Mouse (Mus musculus) forebrain, postnatal 0 days (tissue): Measurements from ENCODE around the gene Tjp2. TPM values are rescaled to one million over a fixed set of nuclear protein-coding genes. Genes with fewer than 3 reads are reported as not detected.
"Not testable (repeated sequence)": the region's sequence is repeated elsewhere in the genome, so short reads cannot be mapped to it uniquely, and the experiment has no call there.

Source experiments
- ATAC-seq: fragments of 200-750 bp; cut with Nextera tagmentation; 2 replicates; pipeline ENCODE4 v1.8.0; 2017; ENCODE audit warnings: mild to moderate bottlenecking, moderate library complexity
- DNase-seq: peaks from one replicate; pipeline ENCODE4 v3.0.0-alpha.2; 2015
- H3K27ac ChIP-seq: fragments of 300-500 bp; sonication (generic); 2 replicates; pipeline ENCODE4 v1.5.1; 2014; ENCODE audit warnings: low read depth, mild to moderate bottlenecking, antibody characterized with exemption, low read length, moderate library complexity, mixed read lengths
- H3K27me3 ChIP-seq: fragments of 300-500 bp; sonication (generic); 2 replicates; pipeline ENCODE4 v1.6.1; 2014; ENCODE audit warnings: mild to moderate bottlenecking, low read length, mixed read lengths; ENCODE audit not compliant: insufficient read depth
- H3K36me3 ChIP-seq: fragments of 300-500 bp; sonication (generic); 2 replicates; pipeline ENCODE4 v1.6.1; 2014; ENCODE audit warnings: mild to moderate bottlenecking, moderate library complexity; ENCODE audit not compliant: insufficient read depth
- H3K4me1 ChIP-seq: fragments of 300-500 bp; sonication (generic); 2 replicates; pipeline ENCODE4 v1.6.1; 2014; ENCODE audit warnings: antibody characterized with exemption; ENCODE audit not compliant: insufficient read depth
- H3K4me2 ChIP-seq: fragments of 300-500 bp; sonication (generic); 2 replicates; pipeline ENCODE4 v1.6.1; 2014; ENCODE audit warnings: low read depth, mild to moderate bottlenecking, moderate library complexity
- H3K4me3 ChIP-seq: fragments of 300-500 bp; sonication (generic); 2 replicates; pipeline ENCODE4 v1.5.1; 2014; ENCODE audit warnings: low read depth, low read length, mixed read lengths
- H3K9ac ChIP-seq: fragments of 300-500 bp; sonication (generic); 2 replicates; pipeline ENCODE4 v1.6.1; 2014; ENCODE audit warnings: mild to moderate bottlenecking
- H3K9me3 ChIP-seq: fragments of 300-500 bp; sonication (generic); 2 replicates; pipeline ENCODE4 v1.6.1; 2016; ENCODE audit warnings: low read length
- CTCF ChIP-seq: sonication (generic); IDR thresholded peaks from 2 replicates; pipeline ENCODE4 v1.5.1; 2016; ENCODE audit warnings: antibody characterized with exemption, control low read depth, low read depth
- WGBS: fragments of 180-500 bp; shearing (Covaris S2); extraction: QIAGEN DNeasy Blood & Tissue Kit; methylation state at CpG from one replicate; pipeline ENCODE4 v1.1.7; 2014; 5-methylcytosine and 5-hydroxymethylcytosine counted together
- polyA plus RNA-seq: library from polyadenylated mRNA; unstranded; fragments of >200 nt; fragmentation: Nextera tagmentation; extraction: Ambion mirVana; gene quantifications from 2 replicates; pipeline ENCODE4 v1.2.1, GENCODE M21; 2015
- total RNA-seq: library from RNA; depleted of rRNA; stranded (reverse); fragments of >200 nt; gene quantifications from 2 replicates; pipeline ENCODE4 v1.2.3, GENCODE M21; 2014

Gene Tjp2
- total and polyA plus RNA-seq, 2 experiments from 2014 or later = 8.8 to 15.5 TPM

DNA sequence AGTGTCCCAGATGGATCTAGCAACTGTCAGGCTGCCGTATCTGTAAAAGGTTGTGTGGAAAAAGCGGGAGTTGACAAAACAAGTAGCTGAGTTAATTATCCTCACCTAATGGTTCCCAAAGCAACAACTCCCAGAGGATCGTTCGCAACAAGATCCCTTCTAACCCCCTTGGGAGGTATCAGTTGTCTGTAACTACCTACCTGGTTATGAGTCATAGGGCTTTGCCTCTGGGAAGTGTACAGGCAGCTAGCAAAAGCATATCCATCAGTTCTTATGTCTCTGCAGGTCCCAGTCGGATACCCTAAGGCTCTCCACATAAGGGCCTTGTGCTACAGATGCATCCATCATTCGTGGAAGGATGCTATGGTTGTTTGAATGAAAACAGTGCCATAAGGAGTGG, 18.5 kb upstream of the Tjp2 start:
- TF ChIP-seq CTCF = no peak
- DNase-seq = no peak
- Histone ChIP-seq H3K9ac (no peak overlapping the region), H3K27ac (no peak overlapping the region), H3K4me2 (no peak overlapping the region), H3K4me3 (no peak overlapping the region), H3K27me3 (no peaks in the 10 kb centered on the region), H3K4me1 (no peaks in the 10 kb centered on the region), H3K9me3 (no peaks in the 10 kb centered on the region), H3K36me3 (no peaks in the 10 kb centered on the region)
- no peak for ATAC-seq
- WGBS = 86% methylated on average over 6 of the region's 6 CpGs

DNA sequence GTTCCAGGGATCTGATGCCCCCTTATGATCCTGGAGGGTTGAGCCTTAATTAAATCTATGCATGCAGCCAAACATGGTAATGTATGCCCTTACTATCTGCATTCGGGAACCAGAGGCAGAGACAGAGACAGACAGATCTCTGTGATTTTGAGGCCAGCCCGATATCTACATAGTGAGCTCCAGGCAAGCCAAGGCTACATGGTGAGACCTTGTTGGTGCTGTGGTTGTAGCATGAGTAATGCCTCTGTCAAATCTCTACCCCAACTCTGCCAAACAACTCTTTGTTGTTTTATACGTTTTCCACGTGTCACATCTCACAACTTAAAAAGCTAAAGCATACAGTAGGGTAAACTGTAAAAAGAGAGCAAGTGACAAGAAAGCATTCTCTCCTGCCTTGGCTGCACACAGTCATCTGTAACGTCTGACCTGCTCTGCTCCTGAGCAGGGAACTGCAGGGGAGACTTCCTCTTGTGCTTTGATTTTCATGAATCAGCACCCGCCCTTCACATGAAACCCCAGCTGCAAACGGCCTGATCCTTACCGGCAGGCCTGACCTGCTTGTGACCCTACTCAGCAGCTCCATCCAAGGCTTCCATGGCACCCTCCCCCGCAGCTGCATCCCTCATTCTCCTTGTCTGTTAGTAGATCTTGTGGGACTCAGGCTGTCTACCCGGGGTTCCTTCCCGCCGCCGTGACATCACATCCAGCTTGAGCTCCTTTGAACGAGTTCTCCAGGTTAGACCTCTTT, 17.1 kb upstream of the Tjp2 start:
- H3K36me3 ChIP-seq = no peaks in the 10 kb centered on the region
- no peak overlapping the region for H3K27ac ChIP-seq
- H3K27me3 ChIP-seq = no peaks in the 10 kb centered on the region
- H3K4me1 ChIP-seq = no peaks in the 10 kb centered on the region
- no peak overlapping the region for H3K4me2 ChIP-seq
- no peak overlapping the region for H3K9ac ChIP-seq
- H3K4me3 ChIP-seq = no peak overlapping the region
- ATAC-seq = no peak
- H3K9me3 ChIP-seq = no peaks in the 10 kb centered on the region
- WGBS = 44% methylated on average over 14 of the region's 14 CpGs
- TF ChIP-seq CTCF = no peak
- no peak for DNase-seq

DNA sequence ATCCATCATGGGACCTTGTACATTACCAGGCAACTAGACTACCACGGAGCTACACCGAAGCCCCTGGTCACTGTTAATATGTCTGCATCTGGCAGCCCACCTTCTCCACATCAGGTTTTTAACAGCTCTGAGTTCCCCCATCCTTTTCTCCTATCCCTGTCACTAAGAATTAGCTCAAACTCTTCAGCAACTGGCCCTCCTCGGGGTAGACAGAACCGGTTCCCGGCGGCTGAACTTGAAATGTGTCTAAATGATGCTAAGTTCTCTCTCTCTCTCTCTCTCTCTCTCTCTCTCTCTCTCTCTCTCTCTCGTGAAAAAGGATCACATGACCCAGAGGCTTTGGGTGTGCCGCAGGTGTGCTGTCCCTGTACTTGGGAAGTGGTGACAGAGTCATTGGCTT, 16.4 kb upstream of the Tjp2 start:
- Histone ChIP-seq H3K36me3 (no peaks in the 10 kb centered on the region), H3K9ac (no peak overlapping the region), H3K27ac (no peak overlapping the region), H3K27me3 (no peaks in the 10 kb centered on the region), H3K4me1 (no peaks in the 10 kb centered on the region), H3K4me3 (no peak overlapping the region), H3K4me2 (no peak overlapping the region), H3K9me3 (no peaks in the 10 kb centered on the region)
- 84% methylated on average over 8 of the region's 8 CpGs for WGBS
- no peak for TF ChIP-seq CTCF
- DNase-seq (no peak), ATAC-seq (no peak)

DNA sequence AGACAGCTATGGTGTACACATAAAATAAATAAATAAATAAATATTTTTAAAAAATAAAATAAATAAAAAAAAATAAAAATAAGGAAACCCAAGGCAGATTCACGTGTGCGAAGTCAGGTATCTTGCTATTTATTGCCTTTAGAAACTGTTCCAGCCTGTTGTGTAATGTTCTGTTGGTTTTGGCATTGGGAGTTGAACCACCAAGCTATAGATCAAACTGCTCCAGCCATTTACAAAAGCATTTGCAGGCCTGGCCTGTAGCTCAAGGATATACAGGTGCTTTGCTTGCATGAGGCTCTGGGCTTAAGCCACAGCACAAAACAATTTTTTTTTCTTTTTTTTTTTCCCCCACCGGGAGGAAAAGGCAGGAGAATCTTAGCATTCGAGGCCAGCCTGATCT, 13.2 kb upstream of the Tjp2 start:
- no peak for TF ChIP-seq CTCF
- Histone ChIP-seq H3K4me1 (no peaks in the 10 kb centered on the region), H3K27ac (no peak overlapping the region), H3K4me3 (no peak overlapping the region), H3K36me3 (no peaks in the 10 kb centered on the region), H3K27me3 (no peaks in the 10 kb centered on the region), H3K4me2 (no peak overlapping the region), H3K9me3 (no peaks in the 10 kb centered on the region), H3K9ac (no peak overlapping the region)
- no peak for DNase-seq
- no peak for ATAC-seq
- WGBS = 83% methylated on average over 4 of the region's 4 CpGs

DNA sequence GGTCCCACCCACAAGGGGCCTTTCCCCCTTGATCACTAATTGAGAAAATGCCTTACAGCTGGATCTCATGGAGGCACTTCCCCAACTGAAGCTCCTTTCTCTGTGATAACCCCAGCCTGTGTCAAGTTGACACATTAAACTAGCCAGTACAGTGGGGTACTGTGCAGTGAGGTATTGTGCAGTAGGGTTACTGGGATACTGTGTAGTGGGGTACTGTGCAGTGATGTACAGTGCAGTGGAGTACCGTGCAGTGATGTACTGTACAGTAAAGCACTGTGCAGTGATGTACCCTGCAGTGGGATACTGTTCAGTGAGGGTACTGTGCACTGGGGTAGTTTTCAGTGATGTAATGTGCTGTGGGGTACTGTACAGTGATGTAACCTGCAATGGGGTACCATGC, 7.5 kb upstream of the Tjp2 start:
- WGBS = 97% methylated on average over 1 of the region's 1 CpGs
- H3K9me3 ChIP-seq, H3K4me3 ChIP-seq, H3K36me3 ChIP-seq, H3K4me2 ChIP-seq, H3K27ac ChIP-seq, H3K9ac ChIP-seq, ATAC-seq, H3K27me3 ChIP-seq, H3K4me1 ChIP-seq, DNase-seq: not testable (repeated sequence)

DNA sequence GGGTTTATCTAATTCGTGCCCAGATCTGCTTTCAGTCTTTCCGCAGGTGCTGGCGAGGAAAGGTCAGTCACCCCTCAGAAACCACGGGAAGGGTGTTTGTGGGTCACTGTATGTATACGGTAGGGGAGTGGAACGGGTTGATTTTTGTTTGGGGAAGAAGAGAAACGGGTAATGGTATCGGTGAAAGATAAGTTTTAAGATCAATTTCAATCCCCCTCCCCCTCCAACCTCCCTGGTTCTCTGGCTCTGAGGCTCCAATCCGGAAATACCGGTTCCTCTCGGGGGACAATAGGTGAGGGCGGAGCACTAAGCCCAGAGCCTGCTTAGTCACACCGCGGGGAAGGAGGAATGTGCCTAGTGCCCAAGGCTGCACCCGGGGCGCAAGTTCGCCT, 471 bp upstream of the Tjp2 start:
- H3K27ac ChIP-seq = no peak overlapping the region
- no peak for TF ChIP-seq CTCF
- no peak for ATAC-seq

DNA sequence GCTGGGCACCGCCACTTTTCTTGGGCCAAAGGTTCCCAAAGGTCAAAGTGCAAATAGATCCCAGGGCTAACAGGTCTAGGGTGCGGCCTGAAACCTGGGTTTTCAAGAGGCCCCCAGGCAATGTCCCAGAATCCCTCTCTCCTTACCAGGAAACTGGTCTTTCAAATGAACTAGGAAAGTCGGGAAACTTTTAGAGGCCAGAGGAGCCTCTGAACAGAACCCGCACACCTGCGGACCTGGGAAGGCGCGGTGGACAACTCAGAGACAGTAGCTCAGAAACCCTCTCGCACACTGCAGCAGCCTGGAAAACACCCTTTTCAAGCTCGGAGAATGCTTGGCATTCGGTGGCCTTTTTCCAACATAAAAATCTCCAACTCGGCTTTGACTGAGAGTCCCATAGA, 979 bp downstream of the Tjp2 start:
- ATAC-seq (no peak), DNase-seq (no peak)
- Histone ChIP-seq H3K27ac (no peak overlapping the region), H3K4me2 (peak overlapping the region; percentile 88), H3K4me1 (peaks cover 2% of the 10 kb centered on the region; the same call in 1 of the 2 replicates), H3K36me3 (no peaks in the 10 kb centered on the region), H3K27me3 (peaks cover 21% of the 10 kb centered on the region), H3K9ac (no peak overlapping the region), H3K9me3 (no peaks in the 10 kb centered on the region), H3K4me3 (peak overlapping the region; percentile 49; the same call in 1 of the 2 replicates)
- TF ChIP-seq CTCF = no peak
- 23% methylated on average over 11 of the region's 11 CpGs for WGBS

More for the DNA sequence above, 471 bp upstream of the Tjp2 start:
- Histone ChIP-seq H3K4me1 (no peaks in the 10 kb centered on the region), H3K27me3 (peaks cover 21% of the 10 kb centered on the region), H3K9ac (no peak overlapping the region; the same call in 1 of the 2 replicates), H3K4me3 (peak overlapping the region; percentile 49), H3K9me3 (no peaks in the 10 kb centered on the region), H3K4me2 (peak overlapping the region; percentile 88), H3K36me3 (no peaks in the 10 kb centered on the region)
- no peak for DNase-seq
- WGBS = under 1% methylated on average over 17 of the region's 17 CpGs
